7 mouse cellular contexts compared by ENCODE assay signal in the genomic region with DNA sequence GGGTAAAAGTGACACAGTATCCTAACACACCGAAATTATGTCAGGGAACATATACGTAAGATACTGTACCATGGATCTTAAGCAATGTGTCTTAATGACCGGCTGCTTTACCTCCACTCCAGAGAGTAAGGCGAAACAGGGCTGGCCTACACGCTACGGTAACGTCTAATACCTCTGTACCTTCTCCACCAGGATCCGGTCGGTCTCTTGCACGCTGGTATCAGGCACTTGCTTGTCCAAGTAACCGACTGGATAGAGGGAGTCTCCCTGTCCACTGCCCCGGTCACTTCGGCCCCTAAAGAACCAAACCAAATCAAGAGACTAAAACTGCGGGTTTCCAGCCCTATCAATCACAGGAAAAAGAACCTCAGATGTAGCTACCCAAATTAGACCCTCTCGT. TPM values are rescaled to one million over a fixed set of nuclear protein-coding genes. Genes with fewer than 3 reads are reported as not detected.
DNase-seq lines count a peak whose midpoint lies in the region; ATAC-seq and TF ChIP-seq lines count a peak whose summit lies in the region.

No protein-coding gene starts in this region.

- 0 out of 2 replicates have a peak, but pooled peaks have one; percentile 21 for ATAC-seq in lung, embryonic 15.5 days (ENCODE audit: borderline replicate concordance, extremely low read depth, low FRiP score, low TSS enrichment)
- ATAC-seq in forebrain, postnatal 0 days: peak; percentile 19

- H3K9me3 ChIP-seq in lung, embryonic 15.5 days: no peaks in the 10 kb centered on the region
- no peaks in the 10 kb centered on the region for H3K9me3 ChIP-seq in forebrain, postnatal 0 days (ENCODE audit: low read length)

- H3K9ac ChIP-seq in lung, embryonic 15.5 days: peak overlapping the region; percentile 88
- H3K9ac ChIP-seq in forebrain, postnatal 0 days: peak overlapping the region; percentile 86
- H3K9ac ChIP-seq in liver, adult 2 months (ENCODE audit: low read depth, low read length): peak overlapping the region; percentile 87

- no peak for TF ChIP-seq POLR2A in liver, adult 2 months (IDR thresholded peaks at IDR 0.05; ENCODE audit: extremely low read depth, insufficient read depth, low read length)

- WGBS in lung, embryonic 15.5 days: 14% methylated on average over 15 of the region's 15 CpGs
- WGBS in forebrain, postnatal 0 days: 17% methylated on average over 15 of the region's 15 CpGs
- WGBS in liver, adult 2 months: 8% methylated on average over 15 of the region's 15 CpGs

- H3K79me2 ChIP-seq in liver, adult 2 months (ENCODE audit: control insufficient read depth, insufficient read depth, low read length): peaks cover 5% of the 10 kb centered on the region; the same call in 1 of the 2 replicates

- DNase-seq in lung, adult 18-20 months: no peak
- DNase-seq in c-Kit-positive CD71-positive TER-119-negative erythroid progenitor cells, embryonic 14.5 days (ENCODE audit: low read depth): peak; percentile 23
- DNase-seq in forebrain, postnatal 0 days: no peak
- no peak for DNase-seq in liver, adult 2 months (ENCODE audit: extremely low read depth, low read depth, low spot score)
- DNase-seq in splenic B cell, adult 2 months (ENCODE audit: low read depth, low spot score): peak; percentile 13
- DNase-seq in gastrocnemius, postnatal 14 days: no peak

- H3K36me3 ChIP-seq in lung, embryonic 15.5 days: peaks cover 21% of the 10 kb centered on the region
- peaks cover 11% of the 10 kb centered on the region for H3K36me3 ChIP-seq in forebrain, postnatal 0 days (ENCODE audit: insufficient read depth)
- H3K36me3 ChIP-seq in liver, adult 2 months (ENCODE audit: control insufficient read depth, insufficient read depth, low read length): peaks cover 18% of the 10 kb centered on the region
- H3K36me3 ChIP-seq in splenic B cell, adult 2 months (ENCODE audit: control insufficient read depth, insufficient read depth, low read length, poor library complexity, severe bottlenecking): no peaks in the 10 kb centered on the region; the same call in 1 of the 2 replicates

- peak overlapping the region; percentile 81 for H3K4me3 ChIP-seq in lung, embryonic 15.5 days
- H3K4me3 ChIP-seq in forebrain, postnatal 0 days (ENCODE audit: low read depth, low read length): peak overlapping the region; percentile 95
- peak overlapping the region; percentile 90 for H3K4me3 ChIP-seq in liver, adult 2 months (ENCODE audit: insufficient read depth, low read depth, low read length)

- intact Hi-C loops in gastrocnemius, postnatal 14 days (cut with DNase I; ENCODE audit: low total_unique reads): no loop called here

- TF ChIP-seq CTCF in forebrain, postnatal 0 days (IDR thresholded peaks at IDR 0.05; ENCODE audit: low read depth): no peak
- no peak for TF ChIP-seq CTCF in liver, adult 2 months (IDR thresholded peaks at IDR 0.05; ENCODE audit: low read depth, low read length)

- peaks cover 13% of the 10 kb centered on the region for H3K4me1 ChIP-seq in lung, embryonic 15.5 days
- peaks cover 9% of the 10 kb centered on the region; the same call in 1 of the 2 replicates for H3K4me1 ChIP-seq in forebrain, postnatal 0 days (ENCODE audit: insufficient read depth)
- H3K4me1 ChIP-seq in liver, adult 2 months (ENCODE audit: control insufficient read depth, insufficient read depth, low read length): peaks cover 3% of the 10 kb centered on the region; the same call in 1 of the 2 replicates

- H3K27ac ChIP-seq in lung, embryonic 15.5 days: peak overlapping the region; percentile 82; the same call in 1 of the 2 replicates
- peak overlapping the region; percentile 92; the same call in 1 of the 2 replicates for H3K27ac ChIP-seq in forebrain, postnatal 0 days (ENCODE audit: low read depth, low read length)
- H3K27ac ChIP-seq in liver, adult 2 months (replicated peaks; ENCODE audit: insufficient read depth, low read depth, low read length): no peak overlapping the region

- H3K27me3 ChIP-seq in lung, embryonic 15.5 days: no peaks in the 10 kb centered on the region
- H3K27me3 ChIP-seq in forebrain, postnatal 0 days (ENCODE audit: insufficient read depth, low read length): no peaks in the 10 kb centered on the region
- no peaks in the 10 kb centered on the region for H3K27me3 ChIP-seq in liver, adult 2 months (ENCODE audit: control insufficient read depth, insufficient read depth, low read length)
- H3K27me3 ChIP-seq in splenic B cell, adult 2 months (ENCODE audit: control insufficient read depth, insufficient read depth, low read length, poor library complexity, severe bottlenecking): no peaks in the 10 kb centered on the region

- peak overlapping the region; percentile 75 for H3K4me2 ChIP-seq in lung, embryonic 15.5 days
- H3K4me2 ChIP-seq in forebrain, postnatal 0 days (ENCODE audit: low read depth): peak overlapping the region; percentile 91

RNA-seq across cellular contexts. Expression of gene Emc4, which starts 0.6 kb away (rescaled TPM):
- polyA plus RNA-seq in lung, embryonic 15.5 days (2015; fragmentation: Nextera tagmentation; extraction: Ambion mirVana): 107 and 113 TPM in 2 replicates
- total RNA-seq in forebrain, postnatal 0 days (2014; rRNA removed): 92.5 and 96.0 TPM in 2 replicates
- polyA plus RNA-seq in forebrain, postnatal 0 days (2015; fragmentation: Nextera tagmentation; extraction: Ambion mirVana): 216 and 251 TPM in 2 replicates
- 60.2 and 65.5 TPM in 2 replicates for total RNA-seq in liver, adult 2 months (2014; rRNA removed)
- polyA plus RNA-seq in liver, adult 2 months (2012; rRNA removed): 78.6 and 88.5 TPM in 2 replicates
- 10 to 100 TPM; 67.2 to 71.2 TPM for total RNA-seq in gastrocnemius, postnatal 14 days (2021)

RNA-seq across cellular contexts. Expression of gene Katnbl1, which starts 11.8 kb away (rescaled TPM):
- 39.4 and 40.2 TPM in 2 replicates for polyA plus RNA-seq in lung, embryonic 15.5 days (2015; fragmentation: Nextera tagmentation; extraction: Ambion mirVana)
- total RNA-seq in forebrain, postnatal 0 days (2014; rRNA removed): 22.2 and 23.9 TPM in 2 replicates
- 22.1 and 24.3 TPM in 2 replicates for polyA plus RNA-seq in forebrain, postnatal 0 days (2015; fragmentation: Nextera tagmentation; extraction: Ambion mirVana)
- 3.6 and 4.2 TPM in 2 replicates for total RNA-seq in liver, adult 2 months (2014; rRNA removed)
- polyA plus RNA-seq in liver, adult 2 months (2012; rRNA removed): 0.60 and 0.93 TPM in 2 replicates
- total RNA-seq in gastrocnemius, postnatal 14 days (2021): 1 to 10 TPM; 4.3 to 5.1 TPM

Comparison
In these comparisons a context has a peak if more than half of its experiments do, and no peak if none do; other contexts are left out.
1. DNase-seq: peak in c-Kit-positive CD71-positive TER-119-negative erythroid progenitor cells, embryonic 14.5 days (single experiment) and splenic B cell, adult 2 months (single experiment); none in lung, adult 18-20 months (0 of 2), forebrain, postnatal 0 days (single experiment), liver, adult 2 months (single experiment) and gastrocnemius, postnatal 14 days (single experiment).
2. Peak in every context shown above with its lines, with median percentiles within 50 percentile points of each other: H3K4me3 ChIP-seq and H3K9ac ChIP-seq.